Mouse (Mus musculus) layer of hippocampus, postnatal 36 days (tissue): Measurements from ENCODE around the gene Npr2. TPM values are rescaled to one million over a fixed set of nuclear protein-coding genes. Genes with fewer than 3 reads are reported as not detected.

Experiments used
- DNase-seq, 2 experiments: peaks; one replicate each; pipeline ENCODE4 v3.0.0; 2022
- microRNA-seq, 2 experiments: library from miRNA; unstranded; fragments of <30 nt; microRNA quantifications; one replicate each; pipeline ENCODE4 v1.2.0; 2021
- total RNA-seq, 2 experiments: library from RNA; stranded (reverse); gene quantifications; 2 replicates each; pipeline ENCODE4 v1.2.3; 2021

The Npr2 gene
- total RNA-seq, 2 experiments from 2014 or later, result 51.6 to 59.1 TPM

- DNase-seq, result peak; percentile 78 to 79
These were observed 40.3 kb downstream of the Npr2 start for GRCm38 (mm10) chr4:43672070-43672469.

GRCm38 (mm10) chr4:43673703-43674102 is 42.0 kb downstream of the Npr2 start:
- DNase-seq, result no peak

- DNase-seq, result no peak
These were observed 43.2 kb downstream of the Npr2 start for GRCm38 (mm10) chr4:43674974-43675373.

- no peak for DNase-seq
These were observed 43.9 kb downstream of the Npr2 start for GRCm38 (mm10) chr4:43675608-43676007.

- peak in 1 of 2 experiments; percentile 33 for DNase-seq
These were observed 46.8 kb downstream of the Npr2 start for GRCm38 (mm10) chr4:43678541-43678940.

- no peak for DNase-seq
These were observed 47.8 kb downstream of the Npr2 start for GRCm38 (mm10) chr4:43679416-43680043.

- DNase-seq, result no peak
These were observed 58.3 kb downstream of the Npr2 start for GRCm38 (mm10) chr4:43690021-43690420.

- DNase-seq, result no peak
These were observed 59.3 kb downstream of the Npr2 start for GRCm38 (mm10) chr4:43691026-43691425.

GRCm38 (mm10) chr4:43693806-43694241 is 62.1 kb downstream of the Npr2 start:
- no peak for DNase-seq

- DNase-seq, result no peak
These were observed 62.9 kb downstream of the Npr2 start for GRCm38 (mm10) chr4:43694439-43695248.

- DNase-seq, result no peak
These were observed 63.5 kb downstream of the Npr2 start for GRCm38 (mm10) chr4:43695249-43695671.

- no peak for DNase-seq
These were observed 64.8 kb downstream of the Npr2 start for GRCm38 (mm10) chr4:43696561-43696960.

- no peak for DNase-seq
These were observed 69.0 kb downstream of the Npr2 start, which contains the start of gene Olfr70 for GRCm38 (mm10) chr4:43700707-43701106. TSS of gene Olfr70 (minus strand) at chr4:43700807.

Small RNA genes within 50 kb of the gene (microRNA-seq; reads per million reads assigned to microRNA genes)
- 0.30 to 0.63 reads per million in 2 experiments for gene Gm25262

Other genes with a start within 250 kb of the Npr2 start
- 100 to 1,000 TPM; 104 to 120 TPM for gene Rusc2, start 250.0 kb upstream of the Npr2 start, total RNA-seq
- gene Fam166b, start 202.8 kb upstream of the Npr2 start, total RNA-seq, result 1 to 10 TPM in 1 of 2 experiments, under 1 TPM in 1; 0.72 to 2.6 TPM
- 10 to 100 TPM; 76.2 to 76.3 TPM for gene Tesk1, start 190.0 kb upstream of the Npr2 start, total RNA-seq
- gene Cd72, start 177.3 kb upstream of the Npr2 start, total RNA-seq, result not detected
- gene Sit1, start 148.2 kb upstream of the Npr2 start, total RNA-seq, result not detected
- 10 to 100 TPM; 25.0 to 26.0 TPM for gene Ccdc107, start 139.0 kb upstream of the Npr2 start, total RNA-seq
- under 1 TPM; 0.56 to 0.82 TPM for gene Arhgef39, start 132.2 kb upstream of the Npr2 start, total RNA-seq
- under 1 TPM; 0.17 to 0.35 TPM for gene Car9, start 125.0 kb upstream of the Npr2 start, total RNA-seq
- 1 to 10 TPM; 4.8 to 6.9 TPM for gene Tpm2, start 108.2 kb upstream of the Npr2 start, total RNA-seq
- 10 to 100 TPM; 72.6 to 73.2 TPM for gene Creb3, start 69.6 kb upstream of the Npr2 start, total RNA-seq
- gene Tln1, start 69.2 kb upstream of the Npr2 start, total RNA-seq, result 10 to 100 TPM; 44.8 to 49.0 TPM
- gene Rgp1, start 53.2 kb upstream of the Npr2 start, total RNA-seq, result 10 to 100 TPM; 43.2 to 51.2 TPM
- gene Gba2, start 53.1 kb upstream of the Npr2 start, total RNA-seq, result 10 to 100 TPM; 58.8 to 59.6 TPM
- not detected for gene Msmp, start 47.4 kb upstream of the Npr2 start, total RNA-seq
- gene Spag8, start 21.7 kb downstream of the Npr2 start, total RNA-seq, result 1 to 10 TPM in 1 of 2 experiments, under 1 TPM in 1; 0.87 to 1.4 TPM
- gene Hint2, start 24.5 kb downstream of the Npr2 start, total RNA-seq, result 10 to 100 TPM; 29.6 to 33.2 TPM
- gene Tmem8b, start 37.0 kb downstream of the Npr2 start, total RNA-seq, result 10 to 100 TPM; 66.7 to 67.3 TPM
- 1 to 10 TPM; 1.3 to 1.5 TPM for gene Fam221b, start 37.2 kb downstream of the Npr2 start, total RNA-seq
- not detected for gene Olfr70, start 68.9 kb downstream of the Npr2 start, total RNA-seq
- not detected for gene Olfr71, start 78.3 kb downstream of the Npr2 start, total RNA-seq
- gene Hrct1, start 95.3 kb downstream of the Npr2 start, total RNA-seq, result 1 to 10 TPM in 1 of 2 experiments, under 1 TPM in 1; 0.47 to 1.2 TPM
- gene Spaar, start 98.1 kb downstream of the Npr2 start, total RNA-seq, result 1 to 10 TPM in 1 of 2 experiments, under 1 TPM in 1; 0.61 to 1.1 TPM
- not detected for gene Olfr159, start 139.1 kb downstream of the Npr2 start, total RNA-seq
- gene Olfr156, start 192.0 kb downstream of the Npr2 start, total RNA-seq, result not detected
- not detected for gene Olfr157, start 208.3 kb downstream of the Npr2 start, total RNA-seq
- not detected for gene Olfr155, start 219.6 kb downstream of the Npr2 start, total RNA-seq
- gene Reck, start 243.6 kb downstream of the Npr2 start, total RNA-seq, result 1 to 10 TPM; 5.8 to 7.5 TPM